Mouse (Mus musculus): ENCODE data around the gene Pde11a.
"Not testable (repeated sequence)": the region's sequence is repeated elsewhere in the genome, so short reads cannot be mapped to it uniquely, and the experiment has no call there.

DNA sequence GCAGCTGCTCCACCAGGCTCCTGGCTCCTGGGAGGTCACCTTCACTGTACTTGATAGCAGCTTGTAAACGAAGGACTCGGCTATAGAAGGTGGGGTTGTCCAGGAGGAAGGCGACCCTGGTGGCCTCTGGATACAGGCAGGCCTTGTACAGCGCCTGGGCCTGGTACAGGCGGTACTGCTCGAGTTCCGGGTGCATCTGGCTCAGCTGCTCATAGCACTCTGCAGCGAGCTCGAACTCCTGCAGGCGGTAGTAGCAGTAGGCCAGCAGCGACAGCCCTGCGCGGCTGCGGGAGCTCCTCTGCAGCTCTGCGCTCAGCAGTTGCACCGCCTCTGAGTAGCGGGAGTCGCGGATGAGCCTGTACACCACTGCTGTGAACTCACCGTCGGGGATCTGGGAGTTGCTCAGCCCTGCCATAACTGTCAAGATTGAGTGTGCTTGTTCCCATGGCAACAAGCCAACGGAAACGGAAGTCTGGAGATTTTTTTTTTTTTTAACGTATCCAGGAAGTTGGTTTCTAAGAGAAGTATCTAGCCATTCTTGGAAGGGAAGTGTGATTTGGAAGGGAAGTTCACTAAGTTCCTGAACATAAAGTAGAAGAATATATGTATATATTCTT, 360.7 kb downstream of the Pde11a start, which contains the start of gene Ttc30a2:
- TF ChIP-seq TCF12 (IDR thresholded peaks at IDR 0.05; ENCODE audit: insufficient read depth, poor library complexity, severe bottlenecking); POLR2AphosphoS2 (IDR thresholded peaks at IDR 0.05; ENCODE audit: insufficient read length, low read depth); POLR2A (IDR thresholded peaks at IDR 0.05; ENCODE audit: insufficient read length, low read depth): not testable (repeated sequence)
